Mouse (Mus musculus): ENCODE measurements around the gene Gm5868. TPM values are rescaled to one million over a fixed set of nuclear protein-coding genes. Genes with fewer than 3 reads are reported as not detected.

Gene Gm5868
- not detected for total RNA-seq (2023)

GRCm38 (mm10) chr5:72587192-72587681 is at the start of gene Gm5868:
Gm5868 (minus strand) TSS chr5:72587551.

DNA sequence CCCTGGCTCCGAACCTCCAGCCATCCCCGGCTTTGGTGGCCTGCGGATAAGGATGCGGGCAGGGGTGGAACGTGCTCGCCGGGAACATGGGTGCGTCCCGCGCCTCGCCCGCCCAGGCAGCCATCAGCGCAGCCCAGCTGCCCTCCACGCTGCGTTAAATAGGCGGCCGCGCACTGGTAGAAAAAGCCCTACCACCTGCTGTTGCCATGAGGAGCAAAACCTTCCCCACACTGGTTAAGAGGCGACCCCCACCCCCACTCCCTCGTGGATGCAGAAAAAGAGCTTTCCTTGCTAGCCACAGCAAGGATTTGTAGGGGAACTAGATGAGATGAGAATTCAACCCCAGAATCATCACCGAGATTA is 6.4 kb downstream of the Gm5868 start, which contains the start of gene Zar1:
Gene Zar1, minus strand, starts transcription at position 285 of the 363 bp plus-strand sequence.

GRCm38 (mm10) chr5:72559544-72560049 is 27.8 kb downstream of the Gm5868 start, which contains the start of gene Nfxl1:
Nfxl1 (minus strand) TSS chr5:72559684.

Other genes starting within 250 kb of the Gm5868 start
- not detected for gene Corin, start 83.1 kb downstream of the Gm5868 start, total RNA-seq (2023)
- 10 to 100 TPM; 10.2 to 15.5 TPM for gene Nfxl1, start 27.9 kb downstream of the Gm5868 start, total RNA-seq (2023)
- gene Zar1, start 6.3 kb downstream of the Gm5868 start, total RNA-seq (2023), result not detected
- under 1 TPM in 1 of 2 experiments, not detected in 1; 0.18 TPM for gene Cnga1, start 56.7 kb upstream of the Gm5868 start, total RNA-seq (2023)
- gene Nipal1, start 60.2 kb upstream of the Gm5868 start, total RNA-seq (2023), result not detected
- gene Txk, start 165.2 kb upstream of the Gm5868 start, total RNA-seq (2023), result 1 to 10 TPM in 1 of 2 experiments, under 1 TPM in 1; 0.75 to 1.1 TPM

Data from neutrophil, adult 83 days (primary cell).